Mouse (Mus musculus): ENCODE results near the gene 5730409E04Rik. TPM values are rescaled to one million over a fixed set of nuclear protein-coding genes. Genes with fewer than 3 reads are reported as not detected.

Gene 5730409E04Rik
- total RNA-seq, 2 experiments from 2014 or later = 71.5 to 80.3 TPM

GRCm38 (mm10) chr4:126631922-126632321, 22.3 kb downstream of the 5730409E04Rik start:
- DNase-seq (ENCODE audit: low spot score in 2 of 2) = no peak
- intact Hi-C loops (cut with DNase I) = loop anchor here (5.0 kb wide), 1 partner anchor 50 kb away; no protein-coding TSS in a partner anchor

- intact Hi-C loops (cut with DNase I) = loop anchor here (5.0 kb wide), 1 partner anchor 50 kb away; no protein-coding TSS in a partner anchor
Measured at GRCm38 (mm10) chr4:126632668-126633067, 23.1 kb downstream of the 5730409E04Rik start.

DNA sequence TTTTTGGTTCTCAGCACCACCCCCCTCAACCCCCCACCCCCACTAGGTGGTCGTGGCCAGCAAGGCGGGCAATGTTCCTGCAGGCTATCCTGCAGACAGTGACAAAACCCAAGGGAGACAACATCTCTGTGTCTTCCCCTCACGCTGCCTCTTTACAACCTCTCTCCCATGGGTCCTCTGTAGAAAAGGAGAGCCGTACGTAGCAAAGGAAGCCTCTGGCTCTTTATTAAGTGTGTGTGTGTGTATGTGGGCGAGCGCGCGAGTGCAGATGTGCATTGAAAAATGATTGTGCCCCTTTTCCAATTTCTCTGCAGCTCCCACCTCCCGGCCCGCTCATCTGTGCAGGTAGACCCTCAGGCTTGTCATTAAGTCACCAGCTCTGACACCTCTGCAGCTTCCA, 26.7 kb downstream of the 5730409E04Rik start:
- intact Hi-C loops (cut with DNase I) = no loop called here

More at GRCm38 (mm10) chr4:126632668-126633067, 23.1 kb downstream of the 5730409E04Rik start:
- DNase-seq (ENCODE audit: low spot score in 2 of 2) = no peak

DNA sequence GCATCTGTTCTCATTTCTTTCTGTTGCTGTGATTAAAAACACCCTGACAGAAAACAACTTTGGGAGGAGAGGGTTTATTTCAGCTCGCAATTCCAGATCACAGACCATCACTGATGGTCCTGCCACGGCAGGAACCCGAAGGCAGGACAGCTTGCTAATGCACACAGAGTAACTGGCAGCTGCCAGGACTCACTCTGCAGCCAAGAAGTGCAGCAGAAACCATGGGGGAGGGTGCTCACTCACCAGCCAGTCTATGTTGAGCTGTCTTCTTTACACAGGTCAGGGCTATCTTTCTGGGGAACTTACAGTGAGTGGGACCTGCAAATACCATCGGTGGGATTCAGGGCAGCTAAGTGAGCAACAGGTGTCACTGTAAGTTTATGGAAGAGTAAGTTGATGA, 27.8 kb downstream of the 5730409E04Rik start:
- intact Hi-C loops (cut with DNase I) = no loop called here

More for the DNA sequence above, 26.7 kb downstream of the 5730409E04Rik start:
- no peak for DNase-seq (ENCODE audit: low spot score in 2 of 2)

GRCm38 (mm10) chr4:126639339-126639738, 29.7 kb downstream of the 5730409E04Rik start:
- DNase-seq (ENCODE audit: low spot score in 2 of 2) = no peak
- intact Hi-C loops (cut with DNase I) = no loop called here

More for the DNA sequence above, 27.8 kb downstream of the 5730409E04Rik start:
- DNase-seq (ENCODE audit: low spot score in 2 of 2) = no peak

DNA sequence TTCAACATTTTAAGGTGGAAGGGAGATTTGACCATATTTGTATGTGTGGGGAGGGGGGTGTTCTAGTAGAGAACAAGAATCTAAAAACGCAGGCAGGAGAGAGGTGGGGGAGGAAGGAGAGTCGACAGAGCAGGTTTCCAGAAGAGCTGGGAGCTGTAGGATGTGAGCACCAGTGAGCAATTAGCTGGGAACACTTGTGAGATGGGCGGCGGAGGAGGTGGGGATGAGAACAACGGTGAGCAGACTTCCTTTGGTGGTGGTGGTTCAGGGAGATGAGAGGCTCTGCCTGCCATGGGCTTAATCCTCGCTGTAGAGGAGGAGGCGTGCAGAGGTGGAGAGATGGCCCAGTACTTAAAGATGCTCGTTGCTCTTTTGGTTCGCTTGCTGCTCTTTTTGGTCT, 32.3 kb downstream of the 5730409E04Rik start:
- intact Hi-C loops (cut with DNase I) = no loop called here
- DNase-seq (ENCODE audit: low spot score in 2 of 2) = peak; percentile 61 to 70

DNA sequence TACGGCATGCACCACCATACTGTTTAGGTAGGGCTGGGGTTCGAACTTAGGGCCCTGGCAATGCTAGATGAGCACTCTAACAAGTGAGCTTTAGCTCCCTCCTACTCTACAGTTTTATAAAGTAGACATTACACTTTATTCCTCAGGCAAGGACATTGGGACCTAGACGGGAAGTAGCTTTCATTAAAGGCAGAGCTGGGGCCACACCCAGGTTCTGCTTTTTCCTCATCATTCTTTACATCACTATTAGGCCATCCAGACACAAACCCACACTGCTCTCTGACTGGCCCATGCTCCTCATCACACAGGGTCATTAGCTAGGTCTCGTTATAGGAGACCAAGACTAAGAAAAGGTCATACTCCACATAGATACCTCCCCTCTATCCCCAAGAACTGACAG, 34.2 kb downstream of the 5730409E04Rik start:
- DNase-seq (ENCODE audit: low spot score in 2 of 2) = no peak
- intact Hi-C loops (cut with DNase I) = no loop called here

- no peak for DNase-seq (ENCODE audit: low spot score in 2 of 2)
- intact Hi-C loops (cut with DNase I) = no loop called here
Measured at GRCm38 (mm10) chr4:126644333-126644963, 34.8 kb downstream of the 5730409E04Rik start.

- DNase-seq (ENCODE audit: low spot score in 2 of 2) = no peak
- intact Hi-C loops (cut with DNase I) = no loop called here
Measured at GRCm38 (mm10) chr4:126647996-126648910, 38.6 kb downstream of the 5730409E04Rik start.

DNA sequence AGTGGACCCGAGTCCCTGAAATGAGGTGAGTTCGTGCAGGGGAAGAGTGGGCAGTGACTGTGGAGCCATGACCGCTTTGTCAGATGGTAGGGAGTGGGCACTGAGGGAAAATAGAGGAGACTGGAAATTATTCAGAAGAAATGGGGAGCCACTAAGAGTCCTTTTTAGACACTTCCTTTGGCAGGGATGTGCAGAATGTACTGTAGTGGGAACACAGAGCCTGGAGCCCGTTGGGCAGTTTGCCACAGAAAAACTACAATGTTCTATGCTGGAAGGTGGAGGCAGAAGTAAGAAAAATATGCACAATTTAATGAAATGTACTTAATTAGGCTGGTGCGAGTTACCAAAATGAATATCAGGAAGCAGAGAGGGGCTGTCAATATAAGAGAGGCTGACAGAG, 43.5 kb downstream of the 5730409E04Rik start:
- DNase-seq (ENCODE audit: low spot score in 2 of 2) = no peak
- intact Hi-C loops (cut with DNase I) = no loop called here

DNA sequence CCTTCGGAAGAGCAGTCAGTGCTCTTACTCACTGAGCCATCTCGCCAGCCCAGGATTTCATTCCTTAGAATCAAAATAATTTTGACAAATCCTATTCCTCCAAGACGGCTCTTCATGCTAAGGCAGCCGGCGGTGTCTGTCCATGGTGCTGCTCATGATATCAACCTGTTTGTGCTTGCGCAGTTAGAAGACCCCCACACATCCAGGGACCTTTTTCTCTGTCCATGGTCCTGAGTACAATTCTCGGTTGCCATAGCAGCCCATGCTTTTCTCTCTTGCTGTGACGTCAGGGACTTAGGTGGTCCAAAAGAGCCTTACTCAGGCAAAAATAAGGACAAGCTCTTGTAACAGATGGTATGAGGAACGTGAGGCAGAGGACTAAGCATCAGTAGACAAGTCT, 45.7 kb downstream of the 5730409E04Rik start:
- no peak for DNase-seq (ENCODE audit: low spot score in 2 of 2)
- intact Hi-C loops (cut with DNase I) = no loop called here

DNA sequence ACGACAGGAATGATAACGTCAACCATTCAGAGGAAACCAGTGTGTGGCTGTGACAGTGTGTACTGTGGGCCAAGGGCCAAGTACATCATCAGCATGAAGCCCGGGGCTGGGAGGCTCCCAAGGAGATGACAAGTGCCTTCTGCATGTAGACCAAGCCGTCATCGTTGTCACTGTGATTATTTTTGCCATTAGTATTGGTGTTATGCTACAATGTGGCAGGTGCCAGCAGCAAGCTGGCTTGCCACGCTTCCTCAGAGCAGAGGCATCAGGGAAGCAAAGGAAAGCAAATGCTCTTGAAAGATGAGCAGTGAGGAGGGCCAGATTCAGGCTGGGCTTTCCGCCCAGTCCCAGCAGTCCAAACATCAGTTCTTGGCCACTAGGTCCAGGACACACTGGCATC, 51.6 kb downstream of the 5730409E04Rik start:
- DNase-seq (ENCODE audit: low spot score in 2 of 2) = no peak

More for the DNA sequence above, 51.6 kb downstream of the 5730409E04Rik start:
- intact Hi-C loops (cut with DNase I) = no loop called here

Small RNA genes lying within 50 kb of the gene (microRNA-seq; reads per million reads assigned to microRNA genes)
- not detected for gene Mir7119

Other genes with a start within 250 kb of the 5730409E04Rik start
- 10 to 100 TPM; 23.7 to 43.1 TPM for gene Ago3, start 180.3 kb upstream of the 5730409E04Rik start, total RNA-seq (2021)
- gene Ago1, start 141.2 kb upstream of the 5730409E04Rik start, total RNA-seq (2021) = 10 to 100 TPM; 44.3 to 49.1 TPM
- 1 to 10 TPM; 5.1 to 7.5 TPM for gene Ago4, start 76.3 kb upstream of the 5730409E04Rik start, total RNA-seq (2021)
- 1 to 10 TPM in 1 of 2 experiments, under 1 TPM in 1; 0.79 to 1.1 TPM for gene Clspn, start 52.9 kb upstream of the 5730409E04Rik start, total RNA-seq (2021)
- 100 to 1,000 TPM in 1 of 2 experiments, 10 to 100 TPM in 1; 95.5 to 100 TPM for gene Psmb2, start 67.8 kb downstream of the 5730409E04Rik start, total RNA-seq (2021)
- not detected for gene Tfap2e, start 126.4 kb downstream of the 5730409E04Rik start, total RNA-seq (2021)
- gene Ncdn, start 143.6 kb downstream of the 5730409E04Rik start, total RNA-seq (2021) = 100 to 1,000 TPM; 924 to 951 TPM
- 10 to 100 TPM; 53.7 to 56.7 TPM for gene AU040320, start 143.7 kb downstream of the 5730409E04Rik start, total RNA-seq (2021)